Mouse (Mus musculus): Measurements from ENCODE around the gene Cd24a. TPM values are rescaled to one million over a fixed set of nuclear protein-coding genes. Genes with fewer than 3 reads are reported as not detected.

Gene Cd24a
- polyA plus RNA-seq, 1 experiment = 418 TPM

DNA sequence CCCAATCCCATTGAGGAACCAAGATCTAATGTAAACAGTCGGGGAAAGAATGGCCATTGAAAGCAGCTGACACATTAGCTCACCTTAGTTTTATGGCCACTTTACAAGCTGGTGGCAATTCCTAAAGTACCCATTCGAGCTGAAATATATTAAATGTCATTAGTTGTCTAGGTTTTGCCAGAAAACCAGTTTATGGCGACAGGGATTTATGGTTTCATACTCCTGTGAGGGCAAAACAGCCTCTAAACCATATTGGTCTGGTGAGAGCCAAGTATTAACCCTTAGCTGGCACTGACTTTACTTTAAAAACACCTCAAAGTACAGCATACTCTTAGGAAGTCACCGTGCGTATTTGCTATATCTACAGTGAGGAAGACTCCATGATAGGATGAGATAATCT lies 46.3 kb downstream of the Cd24a start:
- DNase-seq (ENCODE audit: low read depth in 1 of 2, low spot score in 2 of 2) = no peak
- H3K4me1 ChIP-seq (ENCODE audit: control insufficient read depth, insufficient read depth, insufficient read length) = no peaks in the 10 kb centered on the region; the same call in 1 of the 2 replicates

DNA sequence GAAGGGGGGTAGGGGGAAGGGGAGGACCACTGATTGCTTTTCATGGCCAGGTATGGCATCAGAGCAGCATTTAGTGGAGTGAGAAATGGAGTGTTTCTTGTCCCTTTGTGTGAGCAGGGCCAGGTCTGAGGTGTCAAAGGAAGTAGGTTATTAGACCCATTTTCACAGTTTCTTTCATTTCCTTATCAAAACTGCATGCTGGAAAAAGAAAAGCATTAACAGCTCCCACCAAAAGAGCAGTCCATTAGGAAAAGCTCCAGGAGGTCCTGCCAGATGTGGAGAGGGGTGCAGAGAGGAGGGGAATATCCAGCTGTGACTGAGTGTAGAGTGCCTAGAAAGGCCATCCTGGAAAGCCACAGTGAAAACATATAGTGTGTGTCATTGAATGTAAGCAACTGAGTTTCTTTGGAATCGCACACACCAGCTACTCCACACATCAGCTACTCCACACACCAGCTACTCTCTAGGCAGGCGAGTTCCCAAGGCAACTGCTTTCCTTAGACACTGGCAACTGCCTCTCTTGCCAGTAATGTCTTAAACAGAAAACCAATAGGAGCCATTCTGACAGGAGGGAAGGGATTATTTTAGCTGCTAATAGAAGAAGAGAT lies 46.8 kb downstream of the Cd24a start:
- Histone ChIP-seq H3K27me3 (ENCODE audit: control insufficient read depth, insufficient read depth, low read length) (no peaks in the 10 kb centered on the region), H3K4me3 (ENCODE audit: extremely low read depth, insufficient read depth, insufficient read length) (no peak overlapping the region), H3K36me3 (ENCODE audit: control insufficient read depth, insufficient read depth, low read length) (no peaks in the 10 kb centered on the region), H3K4me1 (ENCODE audit: control insufficient read depth, insufficient read depth, insufficient read length) (no peaks in the 10 kb centered on the region; the same call in 1 of the 2 replicates), H3K27ac (ENCODE audit: insufficient read depth, low read length) (no peak overlapping the region)
- 93% methylated on average over 2 of the region's 2 CpGs for whole genome bisulfite sequencing
- no peak for TF ChIP-seq POLR2A (IDR thresholded peaks at IDR 0.05; ENCODE audit: low read depth, low read length)
- TF ChIP-seq CTCF (IDR thresholded peaks at IDR 0.05; ENCODE audit: extremely low read depth, insufficient read depth, insufficient read length, insufficient replicate concordance) = no peak
- DNase-seq (ENCODE audit: low read depth in 1 of 2, low spot score in 2 of 2) = no peak

More for the DNA sequence above, 46.3 kb downstream of the Cd24a start:
- Histone ChIP-seq H3K4me3 (ENCODE audit: extremely low read depth, insufficient read depth, insufficient read length) (no peak overlapping the region), H3K27ac (ENCODE audit: insufficient read depth, low read length) (no peak overlapping the region), H3K36me3 (ENCODE audit: control insufficient read depth, insufficient read depth, low read length) (no peaks in the 10 kb centered on the region), H3K27me3 (ENCODE audit: control insufficient read depth, insufficient read depth, low read length) (no peaks in the 10 kb centered on the region)
- 85% methylated on average over 5 of the region's 5 CpGs for WGBS
- TF ChIP-seq POLR2A (IDR thresholded peaks at IDR 0.05; ENCODE audit: low read depth, low read length) (no peak), CTCF (IDR thresholded peaks at IDR 0.05; ENCODE audit: extremely low read depth, insufficient read depth, insufficient read length, insufficient replicate concordance) (no peak)

- H3K27ac ChIP-seq (ENCODE audit: insufficient read depth, low read length) = no peak overlapping the region
- WGBS = 77% methylated on average over 2 of the region's 2 CpGs
- no peak for DNase-seq (ENCODE audit: low read depth in 1 of 2, low spot score in 2 of 2)
- H3K4me1 ChIP-seq (ENCODE audit: control insufficient read depth, insufficient read depth, insufficient read length) = no peaks in the 10 kb centered on the region
- H3K36me3 ChIP-seq (ENCODE audit: control insufficient read depth, insufficient read depth, low read length) = no peaks in the 10 kb centered on the region
- no peak overlapping the region for H3K4me3 ChIP-seq (ENCODE audit: extremely low read depth, insufficient read depth, insufficient read length)
- H3K27me3 ChIP-seq (ENCODE audit: control insufficient read depth, insufficient read depth, low read length) = no peaks in the 10 kb centered on the region
- TF ChIP-seq CTCF (IDR thresholded peaks at IDR 0.05; ENCODE audit: extremely low read depth, insufficient read depth, insufficient read length, insufficient replicate concordance) (no peak), POLR2A (IDR thresholded peaks at IDR 0.05; ENCODE audit: low read depth, low read length) (no peak)
These were observed 47.5 kb downstream of the Cd24a start for GRCm38 (mm10) chr10:43625578-43625977.

DNA sequence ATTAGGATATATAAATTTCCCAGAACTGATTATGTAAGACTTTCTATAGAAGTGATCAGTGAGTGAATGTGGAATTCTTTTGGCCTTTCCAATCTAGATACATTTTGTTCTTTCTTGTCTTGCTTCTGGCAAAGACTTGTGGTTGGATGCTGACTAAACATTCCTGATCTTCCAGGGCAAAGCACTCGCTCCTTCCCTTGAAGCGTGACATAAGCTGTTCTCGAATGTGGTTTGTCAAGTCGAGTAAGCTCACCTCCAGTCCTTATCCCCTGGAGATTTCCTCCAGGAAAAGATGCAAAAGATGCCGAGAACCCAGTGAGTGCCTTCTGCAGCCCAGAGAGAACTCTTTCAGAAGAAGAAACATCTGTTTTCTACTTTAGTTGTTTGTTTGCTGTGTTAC lies 51.1 kb downstream of the Cd24a start:
- DNase-seq (ENCODE audit: low read depth in 1 of 2, low spot score in 2 of 2) = no peak
- H3K36me3 ChIP-seq (ENCODE audit: control insufficient read depth, insufficient read depth, low read length) = no peaks in the 10 kb centered on the region
- H3K27me3 ChIP-seq (ENCODE audit: control insufficient read depth, insufficient read depth, low read length) = no peaks in the 10 kb centered on the region
- whole genome bisulfite sequencing = 85% methylated on average over 5 of the region's 5 CpGs
- TF ChIP-seq CTCF (IDR thresholded peaks at IDR 0.05; ENCODE audit: extremely low read depth, insufficient read depth, insufficient read length, insufficient replicate concordance) = no peak
- TF ChIP-seq POLR2A (IDR thresholded peaks at IDR 0.05; ENCODE audit: low read depth, low read length) = no peak
- no peaks in the 10 kb centered on the region for H3K4me1 ChIP-seq (ENCODE audit: control insufficient read depth, insufficient read depth, insufficient read length)
- H3K4me3 ChIP-seq (ENCODE audit: extremely low read depth, insufficient read depth, insufficient read length) = no peak overlapping the region
- H3K27ac ChIP-seq (ENCODE audit: insufficient read depth, low read length) = no peak overlapping the region

GRCm38 (mm10) chr10:43629857-43630256 lies 51.8 kb downstream of the Cd24a start:
- H3K4me1 ChIP-seq (ENCODE audit: control insufficient read depth, insufficient read depth, insufficient read length) = no peaks in the 10 kb centered on the region

GRCm38 (mm10) chr10:43630634-43631033 lies 52.5 kb downstream of the Cd24a start:
- Histone ChIP-seq H3K27me3 (ENCODE audit: control insufficient read depth, insufficient read depth, low read length) (no peaks in the 10 kb centered on the region), H3K4me1 (ENCODE audit: control insufficient read depth, insufficient read depth, insufficient read length) (no peaks in the 10 kb centered on the region), H3K36me3 (ENCODE audit: control insufficient read depth, insufficient read depth, low read length) (no peaks in the 10 kb centered on the region), H3K27ac (ENCODE audit: insufficient read depth, low read length) (no peak overlapping the region), H3K4me3 (ENCODE audit: extremely low read depth, insufficient read depth, insufficient read length) (no peak overlapping the region)
- TF ChIP-seq CTCF (IDR thresholded peaks at IDR 0.05; ENCODE audit: extremely low read depth, insufficient read depth, insufficient read length, insufficient replicate concordance) = no peak
- TF ChIP-seq POLR2A (IDR thresholded peaks at IDR 0.05; ENCODE audit: low read depth, low read length) = no peak
- DNase-seq (ENCODE audit: low read depth in 1 of 2, low spot score in 2 of 2) = no peak
- WGBS = 50% methylated on average over 4 of the region's 4 CpGs

More at GRCm38 (mm10) chr10:43629857-43630256, 51.8 kb downstream of the Cd24a start:
- DNase-seq (ENCODE audit: low read depth in 1 of 2, low spot score in 2 of 2) = no peak
- Histone ChIP-seq H3K4me3 (ENCODE audit: extremely low read depth, insufficient read depth, insufficient read length) (no peak overlapping the region), H3K27ac (ENCODE audit: insufficient read depth, low read length) (no peak overlapping the region), H3K27me3 (ENCODE audit: control insufficient read depth, insufficient read depth, low read length) (no peaks in the 10 kb centered on the region), H3K36me3 (ENCODE audit: control insufficient read depth, insufficient read depth, low read length) (no peaks in the 10 kb centered on the region)
- no peak for TF ChIP-seq POLR2A (IDR thresholded peaks at IDR 0.05; ENCODE audit: low read depth, low read length)
- TF ChIP-seq CTCF (IDR thresholded peaks at IDR 0.05; ENCODE audit: extremely low read depth, insufficient read depth, insufficient read length, insufficient replicate concordance) = no peak

DNA sequence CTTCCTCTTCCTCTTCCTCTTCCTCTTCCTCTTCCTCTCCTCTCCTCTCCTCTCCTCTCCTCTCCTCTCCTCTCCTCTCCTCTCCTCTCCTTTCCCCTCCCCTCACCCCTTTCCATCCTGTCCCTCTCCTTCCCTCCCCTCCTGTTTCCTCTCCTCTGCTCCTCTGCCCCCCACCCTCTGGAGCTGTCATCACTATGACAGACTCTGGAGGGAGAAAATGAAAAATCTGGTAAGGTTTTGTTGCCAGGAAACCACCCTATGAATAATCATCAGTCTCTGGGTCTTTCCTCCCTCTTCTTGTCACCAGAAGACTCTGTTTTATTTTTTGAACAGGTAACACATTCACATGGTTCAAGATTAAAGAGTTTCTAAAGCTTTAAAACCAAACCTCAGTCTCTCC lies 53.0 kb downstream of the Cd24a start:
- no peak for TF ChIP-seq POLR2A (IDR thresholded peaks at IDR 0.05; ENCODE audit: low read depth, low read length)
- TF ChIP-seq CTCF (IDR thresholded peaks at IDR 0.05; ENCODE audit: extremely low read depth, insufficient read depth, insufficient read length, insufficient replicate concordance) = no peak
- Histone ChIP-seq H3K27me3 (ENCODE audit: control insufficient read depth, insufficient read depth, low read length) (no peaks in the 10 kb centered on the region), H3K4me1 (ENCODE audit: control insufficient read depth, insufficient read depth, insufficient read length) (no peaks in the 10 kb centered on the region), H3K36me3 (ENCODE audit: control insufficient read depth, insufficient read depth, low read length) (no peaks in the 10 kb centered on the region), H3K27ac (ENCODE audit: insufficient read depth, low read length) (no peak overlapping the region), H3K4me3 (ENCODE audit: extremely low read depth, insufficient read depth, insufficient read length) (no peak overlapping the region)
- no peak for DNase-seq (ENCODE audit: low read depth in 1 of 2, low spot score in 2 of 2)
